Mouse (Mus musculus) testis, adult 2 months (tissue): ENCODE data around the gene Arl10. TPM values are rescaled to one million over a fixed set of nuclear protein-coding genes. Genes with fewer than 3 reads are reported as not detected.

Experiments used
- H3K27ac ChIP-seq: fragments of 200-500 bp; 2 replicates; pipeline ENCODE4 v1.5.1; 2012; ENCODE audit warnings: low read depth, low read length; ENCODE audit not compliant: control insufficient read depth, insufficient read depth
- H3K27me3 ChIP-seq: fragments of 200-500 bp; 2 replicates; pipeline ENCODE4 v1.6.1; 2012; ENCODE audit warnings: mild to moderate bottlenecking, low read length, moderate library complexity; ENCODE audit not compliant: control insufficient read depth, insufficient read depth
- H3K36me3 ChIP-seq: fragments of 200-500 bp; 2 replicates; pipeline ENCODE4 v1.6.1; 2012; ENCODE audit warnings: mild to moderate bottlenecking, low read length; ENCODE audit not compliant: control insufficient read depth, insufficient read depth
- H3K4me1 ChIP-seq: fragments of 200-500 bp; 2 replicates; pipeline ENCODE4 v1.6.1; 2012; ENCODE audit warnings: low read length; ENCODE audit not compliant: control insufficient read depth, insufficient read depth
- H3K4me3 ChIP-seq: fragments of 200-500 bp; 2 replicates; pipeline ENCODE4 v1.5.1; 2012; ENCODE audit warnings: low read depth, mild to moderate bottlenecking, low read length, moderate library complexity, mixed read lengths; ENCODE audit not compliant: control insufficient read depth
- CTCF ChIP-seq: fragments of 200-500 bp; IDR thresholded peaks from 2 replicates; pipeline ENCODE4 v1.5.1; 2012; ENCODE audit warnings: low read depth, mild to moderate bottlenecking, inconsistent platforms, low read length, moderate library complexity; ENCODE audit not compliant: control insufficient read depth, insufficient read depth, insufficient replicate concordance
- POLR2A ChIP-seq: fragments of 200-500 bp; IDR thresholded peaks from 2 replicates; pipeline ENCODE4 v1.6.1; 2012; ENCODE audit warnings: low read depth, mild to moderate bottlenecking, inconsistent platforms, low read length, moderate library complexity; ENCODE audit not compliant: control insufficient read depth
- polyA plus RNA-seq: library from polyadenylated mRNA; depleted of rRNA; stranded (reverse); fragments of >200 nt; gene quantifications from 2 replicates; pipeline ENCODE4 v1.2.3, GENCODE M21; 2012

Arl10 gene
- polyA plus RNA-seq, 1 experiment, result 1.8 TPM

DNA sequence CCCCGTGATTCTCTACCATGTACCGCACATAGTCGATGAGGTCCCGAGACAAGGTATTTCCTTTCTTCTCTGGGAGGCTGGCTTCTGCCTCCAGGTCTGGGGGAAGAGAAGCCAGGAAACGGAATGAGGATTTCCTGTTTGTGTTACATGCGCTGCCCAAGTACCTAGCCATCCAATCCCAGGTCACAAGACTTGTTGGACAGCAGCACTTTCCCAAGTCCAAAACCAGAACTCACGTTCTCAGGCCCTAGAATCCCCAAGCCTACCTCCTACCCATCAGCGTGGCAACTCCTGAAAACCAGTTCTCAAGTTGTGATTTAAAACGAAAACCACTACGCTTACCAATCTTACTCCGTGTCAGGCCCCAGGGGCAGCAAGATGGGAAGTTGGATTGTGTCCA lies 11.0 kb downstream of the Arl10 start:
- Histone ChIP-seq H3K27me3 (no peaks in the 10 kb centered on the region), H3K36me3 (no peaks in the 10 kb centered on the region; the same call in 1 of the 2 replicates), H3K27ac (no peak overlapping the region), H3K4me1 (peaks cover 3% of the 10 kb centered on the region; the same call in 1 of the 2 replicates), H3K4me3 (no peak overlapping the region)
- no peak for TF ChIP-seq CTCF
- TF ChIP-seq POLR2A, result no peak

DNA sequence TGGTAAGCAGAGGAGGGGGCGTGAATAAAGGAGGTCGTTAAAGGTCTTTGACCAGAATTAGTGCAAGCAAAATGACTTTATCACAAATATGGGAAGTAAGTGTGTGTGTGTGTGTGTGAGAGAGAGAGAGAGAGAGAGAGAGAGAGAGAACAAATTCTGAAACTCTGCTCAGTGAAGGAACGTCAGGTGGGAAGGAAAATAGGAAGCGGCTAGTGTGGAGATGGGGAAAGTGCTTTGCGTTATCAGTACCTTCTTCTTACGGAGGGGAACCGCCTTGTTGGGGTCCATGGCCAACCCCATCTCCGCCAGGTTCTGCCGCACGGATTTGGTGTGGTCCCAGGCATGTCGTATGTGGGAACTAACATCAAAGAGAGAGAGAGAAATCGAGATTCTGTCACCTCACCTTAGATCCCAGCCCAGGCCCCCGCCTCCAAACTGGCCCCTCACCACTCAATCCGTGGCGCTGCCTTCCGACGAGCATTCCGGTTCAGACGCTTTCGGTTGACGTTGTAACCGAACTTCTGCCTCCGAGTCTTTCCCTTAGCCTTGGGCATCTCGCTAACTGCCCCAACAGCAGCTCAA lies 14.7 kb downstream of the Arl10 start:
- no peak for TF ChIP-seq POLR2A
- TF ChIP-seq CTCF, result no peak
- Histone ChIP-seq H3K36me3 (no peaks in the 10 kb centered on the region; the same call in 1 of the 2 replicates), H3K27me3 (no peaks in the 10 kb centered on the region), H3K4me3 (peak overlapping the region; percentile 99), H3K27ac (peak overlapping the region; percentile 92), H3K4me1 (peaks cover 3% of the 10 kb centered on the region)

DNA sequence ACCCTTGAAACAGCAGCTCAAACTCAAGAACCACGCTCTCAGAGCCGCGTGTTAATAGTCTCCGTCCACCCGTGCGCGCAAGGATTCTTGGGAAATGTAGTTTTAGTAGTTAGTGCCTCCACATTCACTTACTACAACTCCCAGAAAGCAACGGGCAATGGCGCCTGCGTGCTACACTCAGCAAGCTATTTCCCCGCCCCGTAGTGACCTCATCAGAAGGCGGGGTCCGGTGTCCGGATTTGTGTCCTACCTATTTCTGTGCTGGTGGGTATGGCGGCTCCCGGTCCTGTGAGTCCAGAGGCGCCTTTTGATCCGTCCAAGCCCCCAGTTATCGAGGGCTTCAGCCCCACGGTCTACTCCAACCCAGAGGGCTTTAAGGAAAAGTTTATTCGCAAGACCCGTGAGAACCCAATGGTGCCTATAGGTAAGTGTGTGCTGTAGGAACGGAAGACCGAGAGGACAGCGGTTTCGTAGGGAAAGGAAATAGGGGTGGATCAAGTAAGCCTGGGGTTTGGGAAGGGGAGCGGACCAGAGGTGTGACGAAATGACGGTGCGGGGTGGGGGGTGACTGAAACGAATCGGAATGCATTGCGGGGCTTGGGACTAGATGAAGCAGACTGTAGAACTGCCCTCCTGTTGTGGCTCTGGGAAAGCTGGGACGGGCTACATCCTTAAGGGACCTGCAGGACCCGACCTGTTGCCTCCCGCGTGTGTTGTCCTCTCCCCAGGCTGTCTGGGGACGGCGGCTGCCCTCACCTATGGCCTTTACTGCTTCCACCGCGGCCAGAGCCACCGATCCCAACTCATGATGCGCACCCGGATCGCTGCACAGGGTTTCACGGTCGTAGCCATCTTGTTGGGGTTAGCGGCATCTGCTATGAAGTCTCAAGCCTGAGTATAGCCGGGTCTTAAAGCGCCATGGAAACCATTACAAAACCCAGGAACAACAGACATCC lies 15.5 kb downstream of the Arl10 start, which contains the start of the genes Nop16 and Higd2a:
Gene Nop16, minus strand, starts transcription at position 95 of the 956 bp plus-strand sequence.
Gene Higd2a, plus strand, starts transcription at position 212 of the 956 bp plus-strand sequence.
- peaks cover 3% of the 10 kb centered on the region for H3K4me1 ChIP-seq
- H3K4me3 ChIP-seq, result peak within 1 kb of the TSS; percentile 99
- H3K27ac ChIP-seq, result peak within 1 kb of the TSS; percentile 92
- TF ChIP-seq CTCF (no peak), POLR2A (peak; percentile 73)
- no peaks in the 10 kb centered on the region for H3K36me3 ChIP-seq
- no peaks in the 10 kb centered on the region for H3K27me3 ChIP-seq

DNA sequence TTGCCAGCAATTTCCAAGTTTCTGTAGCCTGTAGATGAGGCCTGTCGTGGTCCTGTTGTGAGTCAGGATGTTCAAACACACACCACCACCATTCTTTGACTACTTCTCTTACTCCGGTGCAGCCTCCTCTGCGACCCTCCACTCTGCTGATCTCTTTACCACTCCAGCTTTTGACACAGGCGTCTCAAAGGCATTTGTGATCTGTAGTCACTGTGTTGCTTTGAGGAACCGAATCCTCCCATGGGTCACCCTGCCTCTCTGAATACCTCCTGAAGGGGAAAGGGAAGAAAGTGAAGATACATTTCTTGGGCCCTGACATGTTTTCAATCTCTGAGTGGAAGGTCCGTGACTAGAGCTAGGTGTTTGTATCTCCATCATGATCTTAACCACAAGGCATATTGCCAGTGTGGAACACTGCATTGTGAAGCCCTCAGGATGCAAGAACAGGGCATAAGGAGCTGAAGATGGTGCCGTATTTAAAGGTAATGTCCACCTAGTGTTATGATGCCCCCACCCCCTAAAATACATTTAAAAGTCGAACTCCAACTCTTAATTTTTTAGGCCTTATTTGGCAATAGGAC lies 17.1 kb downstream of the Arl10 start:
- Histone ChIP-seq H3K4me3 (no peak overlapping the region), H3K27me3 (no peaks in the 10 kb centered on the region)
- TF ChIP-seq CTCF, result no peak
- TF ChIP-seq POLR2A, result no peak

DNA sequence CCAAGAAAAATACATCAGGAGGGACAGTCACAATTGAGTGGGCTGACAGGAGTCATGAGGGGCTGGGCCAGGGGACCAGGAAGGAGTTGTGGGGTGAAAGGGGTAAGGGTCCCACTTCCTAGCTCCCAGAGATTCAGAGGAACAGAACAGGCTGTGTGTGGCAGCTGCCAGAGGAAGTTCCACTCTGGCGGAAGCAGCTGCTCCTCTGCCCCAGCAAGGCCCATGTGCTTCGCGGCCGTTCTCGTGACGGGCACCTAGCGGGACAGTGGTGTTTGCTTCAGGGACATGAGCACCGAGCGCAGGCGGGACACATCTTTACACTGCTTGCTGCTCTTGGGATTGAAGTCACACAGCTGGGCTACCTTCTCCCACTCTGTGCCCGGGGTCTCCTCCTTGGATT lies 18.8 kb downstream of the Arl10 start:
- Histone ChIP-seq H3K4me1 (peaks cover 3% of the 10 kb centered on the region), H3K27ac (no peak overlapping the region), H3K4me3 (no peak overlapping the region), H3K27me3 (no peaks in the 10 kb centered on the region), H3K36me3 (no peaks in the 10 kb centered on the region)
- no peak for TF ChIP-seq POLR2A

More for the DNA sequence above, 17.1 kb downstream of the Arl10 start:
- Histone ChIP-seq H3K36me3 (no peaks in the 10 kb centered on the region), H3K27ac (no peak overlapping the region), H3K4me1 (peaks cover 3% of the 10 kb centered on the region)

DNA sequence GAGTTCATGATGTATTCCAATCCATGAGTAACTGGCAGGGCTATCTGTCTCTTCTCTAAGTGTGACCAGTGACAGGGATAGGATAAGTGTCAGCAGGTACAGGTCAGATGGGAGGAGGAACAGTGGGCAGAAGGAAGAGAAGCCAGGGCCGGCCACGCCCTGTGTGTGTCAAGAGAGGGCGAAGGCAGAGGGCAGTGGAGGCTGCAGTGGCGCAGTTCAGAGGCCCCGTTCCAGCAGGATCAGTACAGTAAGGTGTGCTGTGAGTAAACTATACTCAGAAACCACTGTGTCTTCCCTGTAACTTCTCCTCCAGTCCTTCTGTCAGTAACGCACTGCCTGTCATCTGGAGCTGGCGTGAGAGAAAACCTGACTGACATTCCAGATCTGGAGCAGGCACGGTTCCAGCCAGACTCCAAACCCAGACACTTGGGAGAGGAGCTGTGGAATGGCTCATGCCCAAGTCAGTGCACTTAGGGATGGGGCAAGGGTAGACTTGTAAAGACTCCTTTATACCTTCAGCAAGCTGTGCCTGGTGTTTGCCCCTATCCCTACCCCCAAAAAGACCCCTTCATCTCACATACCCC lies 21.4 kb downstream of the Arl10 start:
- TF ChIP-seq POLR2A, result no peak
- no peak for TF ChIP-seq CTCF
- Histone ChIP-seq H3K36me3 (no peaks in the 10 kb centered on the region), H3K4me1 (no peaks in the 10 kb centered on the region; the same call in 1 of the 2 replicates), H3K27me3 (no peaks in the 10 kb centered on the region), H3K27ac (no peak overlapping the region), H3K4me3 (no peak overlapping the region)

DNA sequence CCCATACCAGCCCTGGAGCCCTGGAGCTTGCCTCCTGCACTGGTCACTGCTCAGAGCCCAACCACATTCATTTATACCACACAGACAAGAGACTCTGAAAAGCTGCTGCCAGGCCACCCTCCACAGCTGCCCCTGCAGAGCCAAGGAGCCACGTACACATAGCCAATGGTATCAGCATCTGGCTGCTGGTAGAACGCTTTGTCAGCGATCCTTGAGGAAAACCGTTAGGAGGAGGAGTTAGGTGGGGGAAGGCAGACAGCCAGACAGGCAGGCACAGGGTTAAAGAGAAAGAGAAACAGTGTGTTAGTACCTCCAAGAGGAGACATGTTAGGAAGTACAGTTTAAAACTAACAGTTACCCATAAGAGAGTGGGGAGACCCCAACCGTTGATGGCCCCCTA lies 22.1 kb downstream of the Arl10 start:
- H3K4me1 ChIP-seq, result no peaks in the 10 kb centered on the region; the same call in 1 of the 2 replicates
- no peak overlapping the region for H3K4me3 ChIP-seq

More for the DNA sequence above, 22.1 kb downstream of the Arl10 start:
- H3K36me3 ChIP-seq, result no peaks in the 10 kb centered on the region
- no peak overlapping the region for H3K27ac ChIP-seq
- TF ChIP-seq CTCF, result no peak
- TF ChIP-seq POLR2A, result no peak
- no peaks in the 10 kb centered on the region for H3K27me3 ChIP-seq
